Mouse (Mus musculus) MN1 (cell line): ENCODE results near the gene Zranb2.

Experiments used
- DNase-seq: peaks from one replicate; pipeline ENCODE4 v3.0.0-alpha.2; 2016; ENCODE audit warnings: low spot score

Gene Zranb2

DNA sequence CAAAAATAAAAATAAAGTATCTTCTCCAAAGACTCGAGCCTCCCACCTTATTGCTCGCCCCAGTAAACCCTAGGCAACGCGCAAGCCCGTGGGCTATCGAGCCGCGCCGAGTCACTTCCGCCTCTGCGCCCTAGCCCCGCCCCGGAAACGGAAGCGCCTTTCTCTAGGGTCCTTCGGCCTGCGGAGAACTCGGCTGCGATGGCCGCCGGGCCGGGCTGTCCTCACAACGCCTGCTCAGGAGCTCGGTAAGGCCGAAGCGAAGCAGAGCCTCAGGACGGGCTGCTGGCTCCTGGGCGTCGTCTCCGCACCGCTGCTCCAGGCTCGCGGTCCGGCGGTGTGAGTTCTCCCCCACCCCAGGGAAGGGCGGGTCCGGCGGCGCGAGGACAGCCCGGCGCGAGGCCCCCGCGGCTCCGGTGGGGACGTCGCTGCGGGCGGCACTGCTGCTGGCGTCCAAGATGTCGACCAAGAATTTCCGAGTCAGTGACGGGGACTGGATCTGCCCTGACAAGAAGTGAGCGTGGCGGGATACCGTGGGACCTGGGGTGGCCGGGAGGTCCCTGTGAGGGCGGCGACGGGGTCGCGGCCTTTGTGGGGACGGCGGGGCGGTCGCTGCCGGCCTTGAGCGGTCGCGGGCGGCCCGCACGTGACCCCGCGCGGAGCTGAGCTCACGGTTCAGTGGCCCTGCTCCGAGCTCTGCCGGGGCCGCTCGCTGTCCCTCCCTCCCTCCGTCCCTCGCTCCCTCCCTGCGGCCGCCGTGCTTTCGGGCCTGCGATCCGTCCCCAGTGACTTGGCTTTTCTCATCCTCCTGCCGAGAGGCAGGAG lies at the start of gene Zranb2:
Gene Zranb2 (plus strand): TSS at position 197 of the 822 bp plus-strand sequence.
- peak; percentile 94 for DNase-seq

DNA sequence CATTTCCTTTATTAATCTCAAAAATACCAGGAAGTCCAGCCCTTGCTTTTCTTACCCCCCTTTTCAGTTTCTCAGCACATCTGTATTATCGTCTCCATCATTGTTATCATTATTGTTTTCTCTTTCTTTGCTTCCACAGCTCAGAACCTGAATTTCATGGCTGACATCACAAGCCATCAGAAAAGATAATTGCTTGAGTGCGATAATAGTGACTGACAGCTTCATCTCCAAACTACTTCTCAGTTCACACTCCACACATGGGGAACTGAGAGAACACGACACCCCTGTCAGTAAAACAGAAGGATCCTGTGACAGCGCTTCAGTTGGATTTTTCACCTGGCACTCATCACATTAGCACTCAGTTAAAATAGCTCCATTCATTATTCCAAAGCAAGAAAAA lies 41.9 kb upstream of the Zranb2 start:
- no peak for DNase-seq

DNA sequence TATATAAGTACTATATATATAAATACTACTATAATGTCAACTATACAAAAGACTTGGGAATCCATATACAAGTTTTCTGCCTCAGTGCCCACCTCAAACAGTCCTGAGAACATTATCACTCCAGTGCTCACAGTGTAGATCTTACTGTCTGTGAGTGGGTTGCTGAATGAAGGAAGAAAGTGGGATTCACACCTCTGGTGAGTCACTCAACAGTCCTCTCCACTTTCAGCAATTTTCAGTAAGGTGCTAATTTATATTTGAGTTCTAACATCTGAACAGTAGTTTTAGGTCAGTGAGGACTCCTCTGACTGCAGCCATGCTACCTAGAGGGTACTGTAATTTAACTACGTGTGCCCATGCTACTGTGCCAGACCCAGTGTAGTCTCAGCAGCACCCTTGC lies 31.7 kb upstream of the Zranb2 start:
- DNase-seq: no peak

DNA sequence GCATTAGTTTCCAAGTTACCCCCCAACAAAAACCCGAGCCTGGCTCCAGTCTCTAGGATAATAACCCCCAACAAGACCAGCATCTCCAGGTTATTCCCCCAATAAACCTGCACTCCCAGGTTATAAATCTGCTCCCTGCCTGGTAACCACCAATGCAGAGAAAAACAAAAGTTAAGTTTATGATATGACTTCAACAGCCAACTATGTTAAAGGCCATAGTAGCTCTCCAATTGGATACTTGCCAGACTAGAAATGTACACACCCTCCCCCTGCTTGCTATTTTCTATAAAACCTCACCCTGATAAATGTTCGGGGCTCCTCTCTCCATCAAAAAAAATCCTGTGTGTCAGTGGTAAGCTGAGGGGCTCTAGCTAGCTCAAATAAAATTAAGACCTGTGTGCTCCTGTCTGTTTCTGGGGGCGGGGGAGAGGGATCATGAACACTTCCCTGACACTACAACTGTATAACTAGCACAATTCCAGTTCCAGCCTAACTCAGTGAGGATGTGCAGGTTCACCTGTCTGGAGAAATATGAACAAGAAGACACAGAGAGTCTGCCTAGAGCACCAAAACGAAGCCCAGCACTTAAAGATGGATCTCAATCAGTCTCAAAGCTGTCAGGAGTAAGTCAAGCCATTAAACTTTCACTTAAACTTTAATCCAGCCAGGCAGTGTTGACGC lies 19.7 kb upstream of the Zranb2 start:
- no peak for DNase-seq

DNA sequence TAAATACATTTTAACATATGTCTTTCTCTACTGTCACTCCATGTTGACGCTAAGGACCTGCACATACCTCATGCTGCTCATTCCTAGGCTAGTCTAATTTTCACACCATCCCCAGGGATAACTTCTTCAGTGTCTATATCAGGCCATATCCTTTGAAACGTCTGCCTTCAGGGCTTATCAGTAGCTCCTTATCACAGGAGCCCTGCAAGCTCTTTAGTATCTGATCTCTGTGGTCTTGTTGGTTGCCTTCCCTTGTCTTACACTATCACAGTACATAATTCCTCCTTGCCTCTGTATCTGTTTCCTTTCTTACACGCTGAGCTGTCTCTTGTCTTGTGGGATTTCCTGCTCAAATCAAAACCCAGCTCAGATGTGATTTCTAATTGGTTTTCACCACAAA lies 17.5 kb upstream of the Zranb2 start:
- no peak for DNase-seq

DNA sequence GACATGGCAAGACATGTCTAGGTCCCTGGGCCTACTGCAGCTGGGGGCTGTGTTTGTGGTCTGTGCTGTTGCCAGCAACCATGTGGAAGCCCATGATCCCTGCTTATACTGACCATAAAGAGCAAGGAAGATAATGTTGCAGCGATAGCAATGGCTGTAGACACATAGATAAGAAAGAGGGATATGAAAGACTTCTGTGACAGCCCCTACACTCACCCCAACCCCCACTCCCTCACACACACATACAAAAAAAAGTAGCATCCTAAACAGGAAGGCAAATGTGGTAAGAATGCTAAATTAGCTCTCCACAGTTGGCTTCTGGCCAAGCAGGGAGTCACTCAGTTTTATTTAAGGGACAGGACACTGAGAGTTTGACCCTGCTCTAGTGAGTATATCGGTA lies 16.0 kb upstream of the Zranb2 start:
- DNase-seq: no peak

DNA sequence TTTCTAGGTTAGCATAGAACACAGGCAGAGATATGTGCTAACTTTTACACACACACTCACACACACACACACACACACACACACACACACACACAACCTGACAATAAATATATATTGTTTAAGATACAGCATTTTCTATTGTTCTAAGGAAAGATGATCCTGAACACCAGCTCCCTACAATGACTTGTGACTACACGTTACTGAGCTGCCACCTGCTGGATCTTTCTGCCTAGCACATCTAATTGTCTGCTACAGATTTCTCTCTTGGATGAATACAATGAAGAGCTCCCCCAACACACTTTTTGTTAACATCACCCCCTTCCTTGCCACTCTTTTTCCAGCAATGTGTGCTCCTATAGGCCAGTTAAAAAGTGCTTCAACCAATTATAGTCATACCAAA lies 13.5 kb upstream of the Zranb2 start:
- peak; percentile 52 for DNase-seq

DNA sequence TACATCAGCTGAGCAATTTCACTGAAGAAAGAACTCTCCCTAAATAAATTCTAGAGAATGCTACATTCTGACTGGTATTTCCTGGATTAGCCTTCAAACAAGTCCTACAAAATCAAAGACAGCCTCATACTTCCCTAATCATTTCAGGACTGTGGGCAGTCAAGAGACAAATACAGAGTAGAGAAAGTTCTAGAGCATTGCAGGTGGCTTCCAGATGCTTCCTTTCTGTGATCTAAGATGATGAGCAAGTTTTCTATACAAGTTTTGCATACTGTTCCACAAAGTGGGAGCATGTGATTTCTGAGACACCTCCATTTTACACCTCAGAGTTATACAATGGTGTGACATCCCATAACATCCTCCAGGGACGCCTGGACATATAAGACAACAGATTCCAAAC lies 10.1 kb upstream of the Zranb2 start:
- DNase-seq: no peak

DNA sequence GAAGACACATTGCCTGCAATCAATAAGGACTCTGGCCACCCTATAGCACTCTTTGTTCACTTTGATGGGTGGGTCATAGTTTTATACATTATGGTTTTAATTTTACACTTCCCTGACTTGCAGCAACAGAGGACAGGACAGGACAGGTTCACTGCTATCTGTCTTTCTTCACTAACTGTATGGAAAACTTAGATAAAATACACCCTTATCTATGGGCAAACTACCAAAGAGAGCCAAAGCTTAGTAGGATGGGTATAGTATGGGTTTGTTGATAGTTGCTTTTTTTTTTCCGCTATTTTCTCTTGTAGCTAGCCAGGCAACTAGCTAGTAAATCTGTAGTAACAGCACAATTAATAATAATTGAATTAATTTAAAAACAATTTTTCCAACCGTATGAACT lies 2.4 kb upstream of the Zranb2 start:
- no peak for DNase-seq

DNA sequence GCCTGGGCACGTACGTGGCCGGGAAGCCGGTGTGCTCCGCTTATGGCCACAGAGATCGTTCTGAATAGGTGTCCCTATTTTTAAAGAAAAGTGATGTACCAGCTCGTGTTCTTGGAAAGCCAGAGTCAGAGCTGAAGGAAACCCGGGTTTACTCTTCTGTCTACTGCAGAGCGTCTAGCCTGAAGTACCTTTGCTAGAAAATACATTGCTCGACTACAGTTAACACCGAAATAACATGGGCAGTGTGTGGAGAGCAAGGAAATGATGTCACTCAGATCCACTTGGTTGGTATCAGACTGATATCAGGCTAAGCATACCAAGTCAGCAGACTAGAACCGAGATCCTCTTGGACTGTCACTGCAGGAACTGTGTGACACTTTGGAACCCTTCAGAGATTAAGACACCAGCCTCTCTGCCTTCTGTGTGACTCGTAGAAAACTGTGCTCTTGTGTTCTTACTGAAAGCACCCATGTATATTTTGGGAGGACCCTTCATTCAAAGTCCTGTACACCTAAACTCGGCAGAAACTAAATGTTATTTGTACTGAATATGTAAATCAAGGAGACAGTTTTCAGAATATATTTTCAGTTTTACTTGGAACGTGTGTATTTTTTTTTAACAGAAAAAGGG lies 941 bp downstream of the Zranb2 start:
- DNase-seq: peak; percentile 40

DNA sequence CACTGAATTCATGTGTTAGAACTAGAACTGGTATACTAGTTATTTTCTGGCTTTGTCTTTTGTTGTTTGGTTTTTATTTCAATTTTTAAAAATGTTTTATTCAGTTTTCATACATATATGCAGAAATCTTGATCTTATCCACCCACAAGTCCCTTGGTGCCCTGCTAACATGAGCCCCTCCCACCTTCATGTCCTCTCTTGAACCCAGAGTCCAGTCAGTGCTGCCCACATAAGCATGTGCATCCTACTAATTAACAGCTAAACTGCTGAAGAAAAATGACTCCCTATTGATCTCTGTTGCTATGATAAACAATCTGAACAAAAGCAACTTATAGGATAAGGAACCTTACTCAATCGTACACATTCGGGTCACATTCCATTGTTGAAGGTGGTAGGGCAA lies 15.4 kb downstream of the Zranb2 start:
- no peak for DNase-seq

DNA sequence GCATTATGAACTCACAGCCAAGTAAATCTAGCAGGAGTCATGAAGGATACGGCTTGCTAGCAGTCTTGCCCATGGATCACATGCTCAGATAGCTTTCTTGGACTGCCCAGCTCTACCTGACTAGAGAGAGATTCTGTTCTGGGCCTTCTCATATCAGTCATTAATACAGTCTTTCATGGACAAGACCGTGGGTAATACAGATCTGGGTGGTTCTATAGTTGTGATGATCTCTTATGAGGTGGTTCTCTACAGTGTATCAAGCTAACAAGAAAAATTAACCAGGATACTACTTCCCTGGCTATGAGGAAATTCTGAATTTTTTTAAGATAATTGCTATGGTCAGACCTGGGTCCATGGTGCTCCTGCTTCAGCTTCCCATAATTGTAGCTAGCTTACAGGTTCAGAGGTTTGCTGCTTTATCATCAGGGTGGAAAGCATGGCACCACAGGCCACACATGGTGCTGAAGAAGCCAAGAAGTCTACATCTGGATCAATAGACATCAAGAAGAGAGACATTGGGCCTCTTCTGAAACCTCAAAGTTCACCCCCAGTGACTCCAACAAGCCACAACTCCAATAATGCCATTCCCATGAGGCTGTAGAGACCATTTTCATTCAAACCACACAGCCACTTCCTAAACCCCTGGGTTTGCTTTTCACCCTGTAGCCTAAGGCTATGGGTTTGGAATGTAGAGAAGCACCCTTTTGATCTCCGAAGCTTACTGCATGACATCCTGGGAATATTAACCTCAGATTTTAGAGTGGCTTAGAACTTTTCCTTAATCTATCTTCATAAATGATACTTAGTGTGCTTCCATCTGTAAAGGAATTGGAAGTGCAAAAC lies 16.0 kb downstream of the Zranb2 start:
- no peak for DNase-seq

DNA sequence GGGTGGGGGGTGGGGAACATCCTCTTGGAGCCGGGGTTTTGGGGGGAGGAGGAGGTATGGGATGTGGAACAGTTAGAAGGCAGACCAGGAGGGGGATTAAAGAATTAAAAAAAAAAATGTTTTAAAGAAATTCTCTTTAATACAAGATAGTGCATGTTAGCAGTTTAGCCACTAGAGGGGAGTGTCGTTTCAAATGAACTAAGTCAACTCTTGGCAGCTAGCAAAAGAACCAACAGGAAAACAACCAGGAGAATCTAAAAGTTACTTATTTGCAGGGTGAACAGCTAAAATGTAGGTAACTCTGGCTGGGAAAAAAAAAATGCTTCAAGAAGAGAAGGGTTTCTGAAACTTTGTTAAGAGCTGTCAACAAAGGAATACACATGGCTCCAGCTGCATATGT lies 31.2 kb downstream of the Zranb2 start:
- DNase-seq: peak; percentile 71

DNA sequence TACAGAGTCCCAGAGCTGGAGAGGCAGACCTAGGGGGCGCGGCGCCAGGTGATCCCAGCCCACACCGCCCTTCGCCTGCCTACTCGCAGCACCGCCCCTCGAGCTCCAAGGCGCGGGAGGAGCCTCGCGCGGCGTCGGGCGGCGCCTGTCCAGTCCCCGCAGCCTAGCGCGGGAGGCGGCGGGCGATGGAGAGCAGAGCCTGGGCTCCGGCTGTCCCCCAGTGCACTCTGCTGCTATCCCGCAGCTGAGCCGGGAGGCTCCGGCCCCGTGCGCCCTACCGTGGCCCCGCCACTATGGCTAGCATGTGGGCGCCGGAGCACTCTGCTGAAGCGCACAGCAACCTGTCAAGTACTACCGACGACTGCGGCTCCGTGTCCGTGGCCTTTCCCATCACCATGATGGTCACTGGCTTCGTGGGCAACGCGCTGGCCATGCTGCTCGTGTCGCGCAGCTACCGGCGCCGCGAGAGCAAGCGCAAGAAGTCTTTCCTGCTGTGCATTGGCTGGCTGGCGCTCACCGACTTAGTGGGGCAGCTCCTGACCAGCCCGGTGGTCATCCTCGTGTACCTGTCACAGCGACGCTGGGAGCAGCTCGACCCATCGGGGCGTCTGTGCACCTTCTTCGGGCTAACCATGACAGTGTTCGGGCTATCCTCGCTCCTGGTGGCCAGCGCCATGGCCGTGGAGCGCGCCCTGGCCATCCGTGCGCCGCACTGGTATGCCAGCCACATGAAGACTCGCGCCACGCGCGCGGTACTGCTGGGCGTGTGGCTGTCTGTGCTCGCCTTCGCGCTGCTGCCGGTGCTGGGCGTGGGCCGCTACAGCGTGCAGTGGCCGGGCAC lies 33.0 kb downstream of the Zranb2 start, which contains the start of gene Ptger3:
Gene Ptger3 (plus strand): TSS at position 168 of the 841 bp plus-strand sequence.
- no peak for DNase-seq

DNA sequence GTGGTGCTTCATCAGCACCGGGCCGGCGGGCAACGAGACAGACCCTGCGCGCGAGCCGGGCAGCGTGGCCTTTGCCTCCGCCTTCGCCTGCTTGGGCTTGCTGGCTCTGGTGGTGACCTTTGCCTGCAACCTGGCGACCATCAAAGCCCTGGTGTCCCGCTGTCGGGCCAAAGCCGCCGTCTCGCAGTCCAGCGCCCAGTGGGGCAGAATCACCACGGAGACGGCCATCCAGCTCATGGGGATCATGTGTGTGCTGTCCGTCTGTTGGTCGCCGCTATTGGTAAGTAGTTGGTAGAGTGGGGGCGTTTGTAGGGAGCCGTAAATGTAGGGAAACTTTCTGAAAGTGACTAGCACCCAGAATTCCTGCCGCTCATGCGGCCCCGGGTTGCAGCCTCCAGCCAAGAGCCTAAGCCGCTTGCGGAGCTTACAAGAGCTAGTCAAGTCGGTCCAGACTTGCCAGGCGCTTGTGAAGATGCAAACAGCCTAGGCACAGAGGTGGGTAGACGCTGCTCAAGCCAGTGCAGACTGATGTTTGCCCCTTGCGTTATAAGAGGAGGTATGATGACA lies 33.7 kb downstream of the Zranb2 start:
- no peak for DNase-seq

DNA sequence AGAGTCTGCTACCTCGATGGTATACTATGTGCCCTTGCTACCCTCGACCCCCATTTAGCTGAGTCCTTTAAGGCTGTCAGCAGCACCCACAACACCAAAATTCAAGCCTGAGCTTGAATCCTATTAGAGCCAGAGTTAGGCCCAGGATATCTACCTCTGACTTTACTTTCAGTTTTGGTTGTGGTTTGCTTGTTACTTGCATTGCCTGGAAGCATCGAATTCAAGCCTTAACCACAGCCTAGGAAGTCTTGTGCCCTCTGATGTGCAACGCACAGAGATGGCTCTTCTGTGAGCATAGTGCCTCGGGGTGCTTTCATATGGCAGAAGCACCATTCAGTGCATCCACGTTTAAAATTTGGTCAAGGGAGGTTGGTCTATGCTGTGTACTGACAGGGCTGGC lies 38.1 kb downstream of the Zranb2 start:
- DNase-seq: no peak

DNA sequence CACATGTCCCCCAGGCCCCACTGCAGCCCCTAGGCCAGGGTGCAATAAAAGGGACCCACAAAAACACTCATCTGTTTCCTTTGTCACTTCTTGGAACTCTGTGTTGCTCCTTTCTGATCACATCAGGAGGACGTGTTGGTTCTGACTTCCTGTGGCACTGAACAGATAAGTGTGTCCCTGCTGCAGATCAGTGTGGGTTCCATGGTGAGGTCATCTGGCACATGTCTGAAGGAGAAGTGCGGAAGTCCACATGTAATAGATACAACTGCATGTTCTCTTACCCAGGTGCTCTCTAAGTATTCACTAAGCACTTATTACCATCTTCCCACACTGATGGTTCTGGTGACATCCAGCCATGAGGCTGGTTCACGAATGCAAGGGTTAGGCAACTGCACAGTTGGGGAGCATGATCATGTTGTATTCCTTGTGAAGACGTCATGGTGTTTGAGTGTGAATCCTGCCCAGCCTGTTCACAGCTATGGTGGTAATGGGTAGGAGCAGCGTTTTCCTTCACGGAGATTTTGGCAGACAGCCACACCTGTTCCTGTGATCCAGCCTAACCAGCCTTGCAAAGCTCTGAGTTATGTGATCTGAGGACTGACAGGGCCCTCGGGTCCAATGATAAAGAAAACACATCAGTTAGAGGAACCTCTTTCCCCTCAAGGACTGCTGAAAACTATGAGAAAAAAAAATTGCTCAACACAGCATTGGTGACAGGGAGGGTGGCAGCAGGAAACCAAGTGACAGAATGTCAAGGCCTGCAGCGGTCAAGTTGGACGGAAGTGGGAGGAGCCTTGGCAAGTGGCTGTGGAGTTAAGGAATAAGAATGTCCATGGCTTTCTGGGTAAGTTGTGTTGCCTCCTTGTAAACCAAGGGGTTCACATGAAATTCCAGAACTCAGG lies 41.7 kb downstream of the Zranb2 start:
- DNase-seq: no peak

DNA sequence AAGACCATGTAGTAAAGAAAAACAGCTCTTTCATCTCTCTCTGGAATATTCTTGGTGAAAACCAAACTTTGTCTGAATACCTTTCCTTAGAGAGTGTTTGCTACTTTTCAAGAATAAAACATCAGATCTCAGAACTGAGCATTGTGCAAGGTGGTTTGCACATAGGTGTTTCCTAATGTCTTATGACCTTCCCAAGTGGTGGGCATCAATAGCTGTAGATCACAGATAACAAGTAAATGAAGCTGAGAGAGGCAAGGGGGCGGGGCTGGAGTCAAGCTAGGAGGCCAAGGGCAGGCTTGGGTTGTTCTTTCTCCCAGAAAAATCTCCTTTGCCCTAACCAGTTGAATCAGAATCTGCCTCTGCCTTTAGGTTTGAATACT lies 42.4 kb downstream of the Zranb2 start:
- DNase-seq: no peak

DNA sequence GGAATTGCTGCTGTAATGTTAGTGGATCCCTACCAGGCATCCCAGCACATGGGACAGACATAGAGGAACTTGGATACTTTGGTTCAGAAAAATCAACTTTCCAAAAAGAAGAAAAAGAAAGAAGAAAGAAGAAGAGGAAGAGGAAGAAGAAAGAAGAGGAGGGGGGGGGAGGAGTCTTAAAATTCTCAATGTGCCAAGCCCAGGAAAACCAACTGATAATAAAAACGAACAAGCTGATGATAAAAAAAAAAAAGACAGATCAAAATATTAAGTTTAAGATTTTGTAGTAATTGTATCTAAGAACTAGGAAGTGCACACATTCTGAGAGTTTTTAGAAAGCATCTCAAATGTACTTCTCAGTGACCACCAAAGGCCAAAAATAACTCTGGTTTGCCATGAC lies 42.9 kb downstream of the Zranb2 start:
- DNase-seq: no peak
